Mouse (Mus musculus) bone marrow macrophage, adult 2 months (primary cell): ENCODE data around the gene Skap1. TPM values are rescaled to one million over a fixed set of nuclear protein-coding genes. Genes with fewer than 3 reads are reported as not detected.
A peak's percentile ranks its signal among the peaks of the same experiment; 100 is the strongest.

Experiments used
- H3K27ac ChIP-seq: 2 replicates; pipeline ENCODE4 v1.5.1; 2012; ENCODE audit warnings: low read depth, low read length; ENCODE audit not compliant: insufficient read depth
- H3K4me1 ChIP-seq: 2 replicates; pipeline ENCODE4 v1.6.1; 2012; ENCODE audit warnings: low read length; ENCODE audit not compliant: control insufficient read depth, insufficient read depth
- H3K4me3 ChIP-seq: 2 replicates; pipeline ENCODE4 v1.5.1; 2012; ENCODE audit warnings: mild to moderate bottlenecking, low read length, moderate library complexity; ENCODE audit not compliant: insufficient read depth
- CTCF ChIP-seq: IDR thresholded peaks from 2 replicates; pipeline ENCODE4 v1.5.1; 2012; ENCODE audit warnings: low read depth, mild to moderate bottlenecking, low read length, moderate library complexity
- POLR2A ChIP-seq: IDR thresholded peaks from 2 replicates; pipeline ENCODE4 v1.6.1; 2012; ENCODE audit warnings: mild to moderate bottlenecking, low read depth, low read length, borderline replicate concordance
- polyA plus RNA-seq: library from polyadenylated mRNA; stranded (reverse); fragments of >200 nt; gene quantifications from 2 replicates; pipeline ENCODE4 v1.2.4, GENCODE M21; 2012; ENCODE audit not compliant: missing spikeins, insufficient read depth, insufficient read length

Skap1 gene
- polyA plus RNA-seq, 1 experiment, result not detected

GRCm38 (mm10) chr11:96619576-96619975, 155.2 kb downstream of the Skap1 start:
- TF ChIP-seq POLR2A, result no peak
- H3K4me3 ChIP-seq, result no peak overlapping the region
- no peak overlapping the region for H3K27ac ChIP-seq

GRCm38 (mm10) chr11:96620006-96620405, 155.6 kb downstream of the Skap1 start:
- Histone ChIP-seq H3K27ac (no peak overlapping the region), H3K4me3 (no peak overlapping the region), H3K4me1 (no peaks in the 10 kb centered on the region)
- TF ChIP-seq CTCF (no peak), POLR2A (no peak)

More at GRCm38 (mm10) chr11:96619576-96619975, 155.2 kb downstream of the Skap1 start:
- H3K4me1 ChIP-seq, result no peaks in the 10 kb centered on the region

GRCm38 (mm10) chr11:96620660-96621059, 156.3 kb downstream of the Skap1 start:
- no peak overlapping the region for H3K4me3 ChIP-seq
- no peak overlapping the region for H3K27ac ChIP-seq
- TF ChIP-seq POLR2A (no peak), CTCF (no peak)
- H3K4me1 ChIP-seq, result no peaks in the 10 kb centered on the region

GRCm38 (mm10) chr11:96621167-96621566, 156.8 kb downstream of the Skap1 start:
- Histone ChIP-seq H3K27ac (no peak overlapping the region), H3K4me1 (no peaks in the 10 kb centered on the region), H3K4me3 (no peak overlapping the region)
- peak; percentile 80 for TF ChIP-seq CTCF
- no peak for TF ChIP-seq POLR2A

- Histone ChIP-seq H3K4me1 (no peaks in the 10 kb centered on the region), H3K27ac (no peak overlapping the region), H3K4me3 (no peak overlapping the region)
- TF ChIP-seq POLR2A (no peak), CTCF (no peak; the same call in 1 of the 2 replicates)
Measured at GRCm38 (mm10) chr11:96622782-96623181, 158.4 kb downstream of the Skap1 start.

GRCm38 (mm10) chr11:96624436-96624835, 160.0 kb downstream of the Skap1 start:
- H3K27ac ChIP-seq, result no peak overlapping the region
- no peak for TF ChIP-seq POLR2A
- TF ChIP-seq CTCF, result no peak
- no peaks in the 10 kb centered on the region for H3K4me1 ChIP-seq
- no peak overlapping the region for H3K4me3 ChIP-seq

- TF ChIP-seq CTCF, result no peak
- TF ChIP-seq POLR2A, result no peak
- Histone ChIP-seq H3K27ac (no peak overlapping the region), H3K4me3 (no peak overlapping the region), H3K4me1 (no peaks in the 10 kb centered on the region)
Measured at GRCm38 (mm10) chr11:96629775-96630174, 165.4 kb downstream of the Skap1 start.

- no peak overlapping the region for H3K4me3 ChIP-seq
- no peaks in the 10 kb centered on the region for H3K4me1 ChIP-seq
- no peak for TF ChIP-seq POLR2A
- no peak for TF ChIP-seq CTCF
- no peak overlapping the region for H3K27ac ChIP-seq
Measured at GRCm38 (mm10) chr11:96631521-96631920, 167.1 kb downstream of the Skap1 start.

GRCm38 (mm10) chr11:96637927-96638326, 173.5 kb downstream of the Skap1 start:
- Histone ChIP-seq H3K4me3 (no peak overlapping the region), H3K4me1 (peaks cover 3% of the 10 kb centered on the region; the same call in 1 of the 2 replicates), H3K27ac (no peak overlapping the region)
- TF ChIP-seq CTCF (no peak), POLR2A (no peak)

- H3K4me1 ChIP-seq, result peaks cover 3% of the 10 kb centered on the region; the same call in 1 of the 2 replicates
- TF ChIP-seq POLR2A (no peak), CTCF (no peak)
- H3K4me3 ChIP-seq, result no peak overlapping the region
- no peak overlapping the region for H3K27ac ChIP-seq
Measured at GRCm38 (mm10) chr11:96639805-96640204, 175.4 kb downstream of the Skap1 start.
